Mouse (Mus musculus): ENCODE results near the gene Slc4a5. TPM values are rescaled to one million over a fixed set of nuclear protein-coding genes. Genes with fewer than 3 reads are reported as not detected.
A peak's percentile ranks its signal among the peaks of the same experiment; 100 is the strongest.

Slc4a5 gene
- polyA plus RNA-seq, 1 experiment from 2014 or later = 0.68 TPM

DNA sequence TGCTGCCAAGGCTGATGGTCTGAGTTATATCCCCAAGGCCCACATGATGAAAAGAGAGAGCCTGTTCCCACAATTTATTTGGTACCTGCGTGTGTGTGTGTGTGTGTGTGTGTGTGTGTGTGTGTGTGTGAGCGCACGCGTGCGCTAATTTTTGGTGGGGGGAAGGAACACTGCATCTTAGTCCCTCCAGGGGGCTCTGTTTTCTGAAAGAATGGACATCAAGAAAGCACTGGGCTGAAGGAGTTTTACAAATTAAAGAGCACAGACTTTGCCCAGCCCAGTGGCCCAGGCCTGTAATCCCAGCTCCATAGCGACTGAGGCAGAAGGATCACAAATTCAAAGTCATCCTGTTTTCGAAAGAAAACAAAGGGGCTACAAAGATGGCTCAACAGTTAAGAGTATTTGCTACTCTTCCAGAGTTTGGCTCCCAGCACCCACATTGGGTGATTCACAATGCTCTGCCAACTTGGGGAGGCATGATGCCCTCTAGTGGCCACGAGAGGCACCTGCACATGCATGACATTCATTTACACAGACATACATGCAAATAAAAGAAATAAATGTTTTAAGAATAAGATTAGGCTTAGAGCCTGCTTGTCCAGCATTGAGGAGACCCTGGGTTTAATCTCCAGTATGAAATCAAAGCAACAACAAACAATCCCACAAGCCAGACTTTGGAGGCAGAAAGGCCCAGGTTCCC, 60.8 kb downstream of the Slc4a5 start:
- Histone ChIP-seq H3K27me3 (ENCODE audit: insufficient read depth, poor library complexity, severe bottlenecking) (peaks cover 10% of the 10 kb centered on the region), H3K36me3 (no peaks in the 10 kb centered on the region), H3K4me1 (peaks cover 3% of the 10 kb centered on the region; the same call in 1 of the 2 replicates), H3K27ac (no peak overlapping the region), H3K9me3 (no peaks in the 10 kb centered on the region), H3K4me3 (no peak overlapping the region)
- DNase-seq (ENCODE audit: low spot score) = no peak
- whole genome bisulfite sequencing = 67% methylated on average over 8 of the region's 8 CpGs

DNA sequence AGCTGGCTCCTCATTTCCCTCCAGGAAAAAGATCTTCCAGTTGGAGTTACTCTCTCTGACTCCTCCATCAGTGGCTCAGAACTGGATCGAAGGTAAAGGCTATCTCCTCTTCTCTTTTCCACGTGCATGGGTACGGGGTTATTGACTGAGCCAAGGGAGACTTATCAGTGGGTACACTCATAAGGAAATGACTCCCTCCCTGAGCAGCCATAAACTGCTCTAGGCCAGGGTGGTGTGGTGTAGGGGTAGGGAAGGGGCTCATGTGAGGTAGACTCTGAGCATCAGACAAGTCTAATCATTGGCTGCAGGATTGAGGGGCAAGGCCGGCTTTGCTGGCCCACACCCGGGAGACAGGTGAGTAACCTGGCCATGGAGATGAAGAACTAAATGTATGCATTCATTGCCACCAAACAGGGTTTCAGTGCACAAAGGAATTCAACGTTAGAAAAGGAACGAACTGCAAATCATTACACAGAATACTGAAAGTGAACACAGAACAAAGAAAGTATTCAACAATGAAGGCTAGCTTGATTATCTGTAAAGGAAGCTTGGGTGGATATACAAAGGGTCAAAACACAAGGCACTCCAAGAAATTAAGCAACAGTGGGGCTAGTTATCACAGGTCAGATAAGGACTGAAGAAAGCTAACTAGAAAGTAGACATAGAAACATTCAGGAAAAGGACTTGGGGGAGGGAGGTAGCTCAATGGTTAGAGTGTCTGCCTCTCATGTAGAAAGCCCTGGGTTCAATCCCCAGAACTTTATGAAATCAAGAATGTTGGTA, 81.0 kb downstream of the Slc4a5 start:
- H3K27me3 ChIP-seq (ENCODE audit: insufficient read depth, poor library complexity, severe bottlenecking) = no peaks in the 10 kb centered on the region; the same call in 1 of the 2 replicates
- H3K36me3 ChIP-seq = peaks cover 11% of the 10 kb centered on the region
- no peak overlapping the region for H3K27ac ChIP-seq
- no peaks in the 10 kb centered on the region for H3K9me3 ChIP-seq
- no peak overlapping the region for H3K4me3 ChIP-seq
- H3K4me1 ChIP-seq = no peaks in the 10 kb centered on the region
- DNase-seq (ENCODE audit: low spot score) = no peak
- 73% methylated on average over 7 of the region's 7 CpGs for WGBS

DNA sequence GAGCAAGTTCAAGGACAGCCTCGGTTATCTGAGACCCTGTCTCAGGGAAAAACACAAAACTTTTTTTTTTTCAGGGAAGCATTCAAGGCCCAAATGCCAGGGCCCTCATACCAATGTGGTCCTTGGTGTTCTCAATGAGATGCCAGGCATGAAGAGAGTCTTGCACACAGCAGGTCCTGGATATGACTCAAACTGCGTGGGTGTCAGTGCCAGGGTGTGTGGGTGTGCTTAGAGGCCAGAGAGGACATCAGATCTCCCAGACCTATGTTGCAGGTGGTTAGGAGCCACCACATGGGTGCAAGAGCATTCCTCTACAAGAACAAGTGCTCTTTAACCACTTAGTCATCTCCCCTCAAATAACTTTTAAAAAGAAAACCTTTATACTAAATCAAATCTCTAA, 81.7 kb downstream of the Slc4a5 start:
- Histone ChIP-seq H3K4me3 (no peak overlapping the region), H3K9me3 (no peaks in the 10 kb centered on the region), H3K4me1 (no peaks in the 10 kb centered on the region), H3K27me3 (ENCODE audit: insufficient read depth, poor library complexity, severe bottlenecking) (no peaks in the 10 kb centered on the region; the same call in 1 of the 2 replicates), H3K36me3 (peaks cover 17% of the 10 kb centered on the region), H3K27ac (no peak overlapping the region)
- DNase-seq (ENCODE audit: low spot score) = no peak
- 77% methylated on average over 2 of the region's 2 CpGs for WGBS

DNA sequence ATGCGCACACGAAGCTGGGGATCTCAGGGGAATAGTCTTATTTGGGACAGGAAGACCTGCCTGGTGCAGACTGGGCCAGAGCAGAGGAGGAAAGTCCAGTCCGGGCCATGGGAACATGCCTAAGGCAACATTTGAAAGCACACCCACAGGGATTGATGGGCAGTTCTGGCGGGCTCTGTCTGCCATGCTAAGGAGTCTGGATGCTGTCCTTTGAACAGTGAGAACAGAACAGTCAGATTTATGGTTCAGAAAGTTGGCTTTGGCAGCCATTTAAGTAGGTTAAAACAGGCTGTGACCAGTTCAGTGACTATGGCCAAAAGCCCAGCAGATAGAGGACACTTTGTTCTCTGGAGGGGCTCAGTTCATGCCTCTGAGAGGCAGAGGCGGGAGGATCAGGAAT, 82.6 kb downstream of the Slc4a5 start:
- WGBS = 83% methylated on average over 5 of the region's 5 CpGs
- Histone ChIP-seq H3K27ac (no peak overlapping the region), H3K4me3 (no peak overlapping the region)

DNA sequence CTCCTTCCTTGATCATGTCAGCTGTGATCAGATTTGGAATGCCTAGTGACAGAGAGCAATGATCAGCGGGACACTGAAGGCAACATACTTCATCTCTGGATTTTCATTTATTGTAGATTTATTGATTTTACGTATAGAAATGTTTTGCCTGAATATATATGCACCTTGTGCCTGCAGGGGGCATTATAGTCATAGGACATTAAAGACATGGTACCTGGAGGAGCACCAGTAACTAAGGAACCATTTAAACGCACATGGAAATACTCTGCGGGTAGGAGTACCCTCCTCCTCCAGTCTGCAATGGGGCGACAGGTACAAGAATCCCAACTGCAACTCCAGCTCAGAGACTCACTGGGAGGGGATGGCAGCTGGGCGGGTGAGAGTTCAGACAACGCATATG, 89.4 kb downstream of the Slc4a5 start:
- Histone ChIP-seq H3K36me3 (peaks cover 86% of the 10 kb centered on the region), H3K9me3 (no peaks in the 10 kb centered on the region), H3K27me3 (ENCODE audit: insufficient read depth, poor library complexity, severe bottlenecking) (no peaks in the 10 kb centered on the region), H3K27ac (no peak overlapping the region), H3K4me1 (0 out of 2 replicates have a peak, but pooled peaks cover 3% of the 10 kb centered on the region), H3K4me3 (no peak overlapping the region)
- no peak for DNase-seq (ENCODE audit: low spot score)
- 91% methylated on average over 7 of the region's 7 CpGs for WGBS

More for the DNA sequence above, 82.6 kb downstream of the Slc4a5 start:
- Histone ChIP-seq H3K4me1 (no peaks in the 10 kb centered on the region), H3K36me3 (peaks cover 27% of the 10 kb centered on the region), H3K27me3 (ENCODE audit: insufficient read depth, poor library complexity, severe bottlenecking) (no peaks in the 10 kb centered on the region; the same call in 1 of the 2 replicates), H3K9me3 (no peaks in the 10 kb centered on the region)
- no peak for DNase-seq (ENCODE audit: low spot score)

DNA sequence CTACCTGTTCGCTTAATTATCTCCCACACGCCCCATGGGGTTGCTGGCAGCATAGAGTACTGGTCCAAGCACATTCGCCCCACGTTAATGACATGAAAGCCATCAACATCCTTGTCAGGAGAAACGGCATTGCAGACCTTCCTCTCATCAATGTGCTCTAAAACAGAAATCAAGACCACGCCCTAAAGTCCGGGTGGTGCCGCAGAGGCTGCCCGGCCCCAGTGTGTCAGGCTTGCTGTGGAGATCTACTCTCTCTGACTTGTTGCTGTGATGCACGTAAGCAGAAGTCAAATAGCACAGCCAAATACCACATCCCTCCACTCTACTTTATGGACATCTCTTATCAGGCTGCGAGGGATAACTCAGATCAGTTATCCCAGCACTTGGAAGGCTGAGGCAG, 91.6 kb downstream of the Slc4a5 start:
- no peak for DNase-seq (ENCODE audit: low spot score)
- WGBS = 83% methylated on average over 11 of the region's 11 CpGs
- no peaks in the 10 kb centered on the region for H3K27me3 ChIP-seq (ENCODE audit: insufficient read depth, poor library complexity, severe bottlenecking)
- H3K4me1 ChIP-seq = peaks cover 9% of the 10 kb centered on the region
- H3K9me3 ChIP-seq = no peaks in the 10 kb centered on the region
- peaks cover 69% of the 10 kb centered on the region for H3K36me3 ChIP-seq
- no peak overlapping the region for H3K4me3 ChIP-seq
- no peak overlapping the region for H3K27ac ChIP-seq

DNA sequence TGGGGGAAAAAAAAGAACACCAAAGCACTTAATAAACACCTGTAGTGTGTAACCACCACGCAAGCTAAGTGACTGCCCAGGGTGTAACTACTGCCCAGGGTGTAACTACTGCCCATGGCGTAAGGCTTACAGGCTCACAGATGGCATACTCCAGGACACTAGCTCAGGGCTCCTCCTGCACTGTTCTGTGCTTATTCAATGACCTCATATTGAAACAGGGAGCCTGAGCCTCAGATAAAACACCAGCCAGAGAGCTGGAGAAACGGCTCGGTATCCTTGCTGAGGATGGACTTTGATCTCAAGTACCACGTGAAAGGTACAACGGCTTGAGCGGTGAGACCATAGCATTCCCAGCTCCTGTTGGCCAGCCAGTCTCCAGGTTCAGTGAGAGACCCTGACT, 92.4 kb downstream of the Slc4a5 start:
- no peak for DNase-seq (ENCODE audit: low spot score)
- Histone ChIP-seq H3K4me1 (peaks cover 14% of the 10 kb centered on the region), H3K27me3 (ENCODE audit: insufficient read depth, poor library complexity, severe bottlenecking) (no peaks in the 10 kb centered on the region), H3K4me3 (no peak overlapping the region), H3K9me3 (no peaks in the 10 kb centered on the region), H3K27ac (peak overlapping the region; percentile 49; the same call in 1 of the 2 replicates), H3K36me3 (peaks cover 61% of the 10 kb centered on the region)
- WGBS = 77% methylated on average over 7 of the region's 7 CpGs

DNA sequence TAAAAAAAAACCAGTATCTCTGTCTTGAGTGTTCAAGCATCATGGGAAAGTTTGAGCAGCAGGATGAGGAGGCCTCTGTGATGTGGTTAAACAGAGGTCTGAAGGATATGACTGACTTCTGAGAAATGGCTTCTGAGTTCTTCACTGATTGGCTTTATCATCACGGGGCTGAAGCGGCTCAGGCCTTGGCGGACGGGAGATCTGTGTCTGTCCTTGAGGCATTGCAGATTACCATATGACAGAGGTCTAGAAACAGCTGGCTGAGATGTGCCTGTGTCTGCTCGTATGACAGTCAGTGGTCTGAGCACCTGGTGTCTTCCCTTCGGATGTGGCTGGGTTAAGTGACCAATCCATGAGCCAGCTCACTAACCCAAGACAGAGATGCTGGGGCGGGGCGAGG, 92.9 kb downstream of the Slc4a5 start:
- H3K27me3 ChIP-seq (ENCODE audit: insufficient read depth, poor library complexity, severe bottlenecking) = no peaks in the 10 kb centered on the region

DNA sequence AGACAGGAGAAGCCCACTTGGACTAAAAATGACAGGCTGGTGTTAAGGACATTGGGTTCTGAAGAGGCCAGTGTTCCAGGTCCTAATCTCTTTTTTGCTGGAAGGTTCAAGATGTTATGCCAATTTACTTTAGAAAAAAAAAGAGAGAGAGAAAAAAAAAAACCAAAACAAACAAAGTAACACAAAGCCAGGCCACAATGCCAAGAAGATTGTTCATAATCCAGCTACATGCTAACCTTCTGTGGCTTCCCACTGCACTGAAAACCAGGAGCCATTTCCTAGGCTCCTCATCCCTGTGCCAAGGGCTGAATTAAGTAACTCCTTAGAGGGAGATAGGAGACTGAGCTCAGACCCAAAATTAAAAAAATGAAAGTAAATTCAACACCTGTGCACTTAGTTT, 95.7 kb downstream of the Slc4a5 start:
- peaks cover 31% of the 10 kb centered on the region for H3K36me3 ChIP-seq
- no peak overlapping the region for H3K27ac ChIP-seq
- peaks cover 15% of the 10 kb centered on the region for H3K4me1 ChIP-seq
- no peak overlapping the region for H3K4me3 ChIP-seq
- peak; percentile 28 for DNase-seq (ENCODE audit: low spot score)
- H3K27me3 ChIP-seq (ENCODE audit: insufficient read depth, poor library complexity, severe bottlenecking) = no peaks in the 10 kb centered on the region
- no peaks in the 10 kb centered on the region for H3K9me3 ChIP-seq

More for the DNA sequence above, 92.9 kb downstream of the Slc4a5 start:
- peak; percentile 91 for DNase-seq (ENCODE audit: low spot score)
- H3K4me1 ChIP-seq = peaks cover 15% of the 10 kb centered on the region
- WGBS = 70% methylated on average over 8 of the region's 8 CpGs
- no peak overlapping the region; the same call in 1 of the 2 replicates for H3K27ac ChIP-seq
- H3K36me3 ChIP-seq = peaks cover 56% of the 10 kb centered on the region
- no peak overlapping the region for H3K4me3 ChIP-seq
- no peaks in the 10 kb centered on the region for H3K9me3 ChIP-seq

DNA sequence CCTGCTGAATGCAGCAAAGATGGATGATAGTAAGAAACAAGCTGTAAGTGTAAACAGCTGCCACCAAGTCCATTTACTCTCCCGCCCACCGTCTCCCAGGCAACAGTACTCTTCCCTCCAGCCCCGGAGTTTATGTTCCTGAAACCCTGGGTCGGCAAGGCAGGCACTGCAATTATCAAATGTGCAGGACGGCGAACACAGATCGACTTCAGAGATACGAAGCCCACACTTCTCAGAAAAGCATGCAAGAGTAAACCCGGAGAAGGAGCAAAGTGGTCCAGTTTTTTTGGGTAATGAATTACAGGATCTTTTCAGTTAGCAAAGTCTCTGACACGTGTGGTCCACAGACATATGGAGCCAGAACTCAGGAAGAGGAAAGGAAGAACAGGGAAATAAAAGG, 96.4 kb downstream of the Slc4a5 start:
- Histone ChIP-seq H3K4me1 (peaks cover 15% of the 10 kb centered on the region), H3K4me3 (peak overlapping the region; percentile 33), H3K27me3 (ENCODE audit: insufficient read depth, poor library complexity, severe bottlenecking) (no peaks in the 10 kb centered on the region), H3K27ac (no peak overlapping the region), H3K36me3 (peaks cover 23% of the 10 kb centered on the region), H3K9me3 (no peaks in the 10 kb centered on the region)
- no peak for DNase-seq (ENCODE audit: low spot score)
- WGBS = 26% methylated on average over 10 of the region's 10 CpGs

DNA sequence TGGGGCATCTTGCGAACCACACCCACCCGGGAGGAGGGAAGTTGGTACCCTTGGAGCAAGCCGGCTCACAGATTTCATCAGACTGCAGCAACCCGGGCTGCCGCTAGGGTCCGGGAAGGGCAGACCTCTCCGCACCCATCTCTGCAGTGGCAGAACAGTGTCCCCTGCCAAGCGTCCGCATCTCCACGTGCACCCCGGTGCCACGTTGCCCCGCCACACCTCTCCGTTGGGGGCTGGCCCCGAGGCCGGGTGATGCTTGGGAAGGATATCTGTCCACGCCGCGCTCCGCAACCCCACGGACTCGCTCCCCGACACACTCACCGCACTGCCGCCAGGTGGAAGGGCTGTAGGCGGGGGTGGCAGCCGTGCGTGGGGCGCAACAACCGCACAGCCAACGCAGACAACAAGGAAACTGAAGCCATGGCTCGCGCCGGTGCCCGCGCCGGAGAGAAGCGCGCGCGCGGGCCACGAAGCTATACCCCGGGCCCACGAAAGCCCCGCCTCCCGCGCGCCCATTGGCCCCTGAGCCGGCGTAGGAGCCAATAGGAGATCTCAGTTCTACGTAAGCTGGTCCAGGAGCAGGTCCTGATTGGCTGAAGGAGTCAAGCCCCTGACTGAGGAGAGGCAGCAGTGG, 97.6 kb downstream of the Slc4a5 start:
- WGBS = under 1% methylated on average over 52 of the region's 52 CpGs
- H3K4me3 ChIP-seq = peak overlapping the region; percentile 84
- H3K27me3 ChIP-seq (ENCODE audit: insufficient read depth, poor library complexity, severe bottlenecking) = no peaks in the 10 kb centered on the region
- peaks cover 11% of the 10 kb centered on the region for H3K36me3 ChIP-seq
- peak overlapping the region; percentile 93 for H3K27ac ChIP-seq
- peaks cover 12% of the 10 kb centered on the region for H3K4me1 ChIP-seq
- peak; percentile 96 for DNase-seq (ENCODE audit: low spot score)
- no peaks in the 10 kb centered on the region for H3K9me3 ChIP-seq

DNA sequence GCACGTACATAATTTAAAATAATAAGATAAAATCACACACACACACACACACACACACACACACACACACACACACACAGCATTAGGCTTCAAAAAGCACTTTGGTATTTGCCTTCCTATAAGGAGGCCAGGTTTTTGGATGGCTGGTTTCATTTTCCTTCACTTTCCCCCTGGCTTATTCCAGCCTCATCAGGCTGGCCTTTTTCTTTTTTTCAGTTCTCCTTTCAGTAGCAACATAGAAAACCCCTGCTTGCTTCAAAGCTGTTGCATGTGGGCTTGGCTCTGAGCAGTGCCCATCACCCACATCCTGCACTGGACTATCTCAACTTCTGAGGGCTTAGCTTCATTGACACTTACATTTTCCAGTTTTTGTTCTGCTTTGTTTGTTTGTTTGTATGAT, 102.3 kb downstream of the Slc4a5 start:
- no peak for DNase-seq (ENCODE audit: low spot score)
- H3K27me3 ChIP-seq (ENCODE audit: insufficient read depth, poor library complexity, severe bottlenecking) = no peaks in the 10 kb centered on the region
- H3K27ac ChIP-seq = no peak overlapping the region
- 50% methylated on average over 1 of the region's 1 CpGs for WGBS
- no peak overlapping the region for H3K4me3 ChIP-seq
- no peaks in the 10 kb centered on the region for H3K9me3 ChIP-seq
- peaks cover 8% of the 10 kb centered on the region for H3K4me1 ChIP-seq
- H3K36me3 ChIP-seq = no peaks in the 10 kb centered on the region

DNA sequence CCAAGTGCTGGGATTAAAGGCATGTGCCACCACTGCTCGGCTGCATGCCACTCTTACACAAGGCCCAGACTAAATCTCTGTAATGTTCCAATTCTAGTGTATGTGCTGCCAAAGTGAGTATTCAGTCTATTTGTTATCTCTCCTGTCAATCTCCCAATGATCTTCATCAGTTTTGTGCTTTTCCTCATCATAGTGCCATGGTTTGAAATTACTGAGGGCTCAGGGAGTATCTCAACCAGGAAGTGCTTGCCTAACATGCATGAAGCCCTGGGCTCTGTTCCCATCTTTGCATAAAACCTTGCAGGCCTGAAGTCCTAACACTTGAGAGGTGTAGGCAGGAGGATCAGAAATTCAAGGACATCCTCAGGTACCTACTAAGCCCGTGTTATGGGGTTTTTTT, 103.2 kb downstream of the Slc4a5 start:
- H3K4me3 ChIP-seq = no peak overlapping the region
- no peak overlapping the region for H3K27ac ChIP-seq
- no peaks in the 10 kb centered on the region for H3K27me3 ChIP-seq (ENCODE audit: insufficient read depth, poor library complexity, severe bottlenecking)
- H3K9me3 ChIP-seq = no peaks in the 10 kb centered on the region
- H3K36me3 ChIP-seq = no peaks in the 10 kb centered on the region
- H3K4me1 ChIP-seq = peaks cover 9% of the 10 kb centered on the region
- DNase-seq (ENCODE audit: low spot score) = no peak
- WGBS = 76% methylated on average over 2 of the region's 2 CpGs

All from heart, embryonic 10.5 days (tissue).